Mouse (Mus musculus) left cerebral cortex, postnatal 10 days (tissue): ENCODE measurements around the gene Nek2. TPM values are rescaled to one million over a fixed set of nuclear protein-coding genes. Genes with fewer than 3 reads are reported as not detected.

Source experiments
- DNase-seq, 2 experiments: peaks; one replicate each; pipeline ENCODE4 v3.0.0; 2021 to 2022; ENCODE audit warnings: low spot score in 2 of 2, mixed read lengths in 1 of 2; ENCODE audit errors: extremely low spot score in 1 of 2
- intact Hi-C: fragments of 180-260 bp; cut with DNase I; formaldehyde crosslinking; loops from one replicate; pipeline ENCODE4 v1.15.1; 2025
- total RNA-seq, 2 experiments: library from RNA; stranded (reverse); gene quantifications; 2 replicates each; pipeline ENCODE4 v1.2.3; 2021

The Nek2 gene
- total RNA-seq: 1 to 10 TPM; 3.6 TPM

DNA sequence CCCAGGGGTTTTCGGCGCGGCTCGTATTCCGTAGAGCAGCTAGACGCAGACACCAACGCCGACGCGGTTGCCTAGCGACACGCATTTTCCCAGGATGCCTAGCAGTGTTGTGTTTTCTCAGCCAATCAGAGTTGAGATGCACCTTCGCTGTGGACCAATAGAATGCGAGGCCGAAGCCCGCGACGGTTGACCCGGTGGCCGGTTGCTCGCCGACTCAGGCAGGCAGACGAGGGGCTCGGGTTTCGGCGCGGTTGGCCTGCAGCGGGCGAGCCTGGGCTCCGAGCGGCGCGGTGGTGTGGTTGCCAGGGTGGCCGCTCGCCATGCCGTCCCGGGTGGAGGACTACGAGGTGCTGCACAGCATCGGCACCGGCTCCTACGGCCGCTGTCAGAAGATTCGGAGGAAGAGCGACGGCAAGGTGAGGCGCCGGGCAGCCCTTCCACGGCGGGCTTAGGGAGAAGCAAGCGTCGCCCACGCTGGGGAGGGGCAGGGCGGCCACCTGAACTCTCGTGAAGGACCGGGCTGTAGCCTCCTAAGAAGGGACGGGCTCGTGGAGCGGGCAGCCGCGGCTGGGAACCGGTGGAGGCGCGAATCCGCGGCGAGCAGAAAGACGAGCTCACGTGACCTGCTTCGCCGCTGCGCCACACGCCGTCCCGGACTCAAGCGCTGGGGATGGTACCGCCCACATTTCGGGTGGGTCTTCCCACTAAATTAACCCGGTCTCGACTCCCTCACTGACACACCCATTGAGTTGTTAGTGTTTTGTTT, at the start of gene Nek2:
Nek2 (plus strand) TSS at position 119 of the 766 bp plus-strand sequence.
- DNase-seq: peak; percentile 98
- intact Hi-C loops: no loop called here

DNA sequence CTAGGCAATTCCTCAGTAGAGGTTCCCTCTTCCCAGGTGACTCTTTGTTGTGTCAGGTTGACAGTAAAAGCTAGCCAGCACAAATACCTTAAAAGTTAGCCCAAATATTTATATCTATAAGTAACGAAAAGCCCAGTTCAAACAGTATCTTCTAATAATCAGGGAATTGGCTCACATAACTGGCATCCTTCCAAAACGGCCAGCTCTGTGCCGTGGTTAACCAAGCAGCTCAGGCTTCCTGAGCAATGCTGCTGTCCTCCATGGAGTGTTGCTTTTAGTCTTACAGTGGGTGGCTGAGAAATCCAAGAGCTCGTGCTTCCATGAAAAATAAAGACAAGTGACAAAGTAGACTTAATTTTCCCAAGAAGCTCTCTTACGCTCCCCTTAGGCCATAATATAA, 47.1 kb upstream of the Nek2 start:
- no peak for DNase-seq
- intact Hi-C loops: no loop called here

GRCm38 (mm10) chr1:191775116-191775515, 46.1 kb upstream of the Nek2 start:
- intact Hi-C loops: no loop called here
- DNase-seq: no peak

DNA sequence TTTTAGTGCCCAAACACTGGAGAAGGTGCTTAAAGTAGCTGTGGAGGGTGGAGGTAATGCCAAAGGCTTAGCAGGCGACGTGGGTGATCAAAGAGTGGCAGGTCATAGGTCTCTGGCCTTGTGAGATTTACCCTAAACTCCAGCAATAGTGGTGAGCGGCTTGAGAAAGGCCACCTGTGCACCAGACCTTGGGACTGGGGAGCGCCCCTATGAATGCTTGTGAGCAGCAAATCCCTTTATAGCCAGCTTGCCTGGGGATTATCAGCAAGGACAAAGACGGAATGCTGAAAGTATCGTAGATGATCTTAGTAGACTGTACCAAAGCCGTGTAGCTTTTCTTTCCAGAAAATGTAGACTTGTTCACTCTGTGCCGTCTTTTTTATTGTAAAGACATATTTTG, 43.7 kb upstream of the Nek2 start:
- intact Hi-C loops: no loop called here
- no peak for DNase-seq

GRCm38 (mm10) chr1:191780470-191780869, 40.8 kb upstream of the Nek2 start:
- DNase-seq: no peak
- intact Hi-C loops: no loop called here

DNA sequence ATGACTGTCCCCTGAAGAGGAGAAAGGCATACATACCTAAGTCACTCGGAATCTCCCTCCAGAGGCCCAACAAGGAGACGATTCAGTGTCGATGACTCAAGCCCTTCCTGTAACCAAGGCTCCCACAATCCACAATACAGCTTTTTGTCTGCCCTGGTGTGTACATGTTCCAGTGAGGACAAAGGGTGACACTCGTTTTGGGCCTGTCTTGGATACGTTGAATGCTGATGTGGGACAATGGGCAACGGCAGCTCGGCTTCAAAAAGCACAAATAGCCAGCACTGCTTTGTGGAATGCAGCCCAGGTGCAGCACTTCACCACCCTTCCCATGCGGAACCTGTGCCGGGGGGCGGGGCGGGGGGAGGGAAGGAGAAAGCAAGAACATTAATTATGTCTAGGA, 36.1 kb upstream of the Nek2 start:
- intact Hi-C loops: no loop called here
- no peak for DNase-seq

GRCm38 (mm10) chr1:191786255-191786654, 35.0 kb upstream of the Nek2 start:
- no peak for DNase-seq

DNA sequence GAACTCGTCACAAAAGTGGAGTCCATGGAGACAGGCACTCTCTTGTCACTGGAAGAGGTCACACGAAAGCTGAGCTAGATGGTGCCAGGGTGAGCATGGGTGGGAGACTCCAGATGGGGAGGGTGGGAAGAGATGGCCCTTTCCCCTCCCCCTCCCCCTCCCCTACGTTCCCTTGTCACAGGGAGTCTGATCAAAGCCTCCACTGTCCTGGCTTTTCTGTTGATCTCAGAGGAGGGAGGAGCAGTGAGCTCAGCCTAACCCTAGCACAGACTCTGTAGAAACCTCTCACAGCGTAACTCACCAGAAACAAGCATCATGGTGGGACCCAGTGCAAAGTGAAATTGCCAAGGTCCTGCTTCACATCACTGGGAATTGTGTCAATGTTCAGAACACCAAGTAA, 33.9 kb upstream of the Nek2 start:
- intact Hi-C loops: no loop called here
- no peak for DNase-seq

More at GRCm38 (mm10) chr1:191786255-191786654, 35.0 kb upstream of the Nek2 start:
- intact Hi-C loops: no loop called here

DNA sequence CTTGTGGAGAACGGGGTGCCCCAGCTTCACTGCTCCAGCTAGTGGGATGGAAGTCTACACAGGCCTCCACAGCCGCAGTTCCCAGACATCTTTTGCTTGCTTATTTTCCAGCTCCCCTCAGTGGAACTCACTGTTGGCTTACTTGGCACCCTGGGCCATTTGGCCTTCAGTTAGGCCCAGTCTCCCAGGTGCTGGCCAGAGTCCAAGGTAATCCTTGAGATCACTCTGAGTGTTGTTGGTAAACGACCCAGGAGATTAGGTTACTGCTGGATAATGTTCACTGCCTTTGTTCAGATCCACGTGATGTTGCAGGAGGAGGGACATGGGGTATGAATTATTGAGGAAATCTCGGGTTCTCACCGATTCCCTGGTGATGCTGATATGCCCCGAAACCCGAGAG, 28.3 kb upstream of the Nek2 start:
- intact Hi-C loops: no loop called here
- no peak for DNase-seq

- no peak for DNase-seq
- intact Hi-C loops: no loop called here
Measured at GRCm38 (mm10) chr1:191793888-191794532, 27.2 kb upstream of the Nek2 start.

- intact Hi-C loops: no loop called here
- DNase-seq: peak in 1 of 2 experiments; percentile 43
Measured at GRCm38 (mm10) chr1:191796238-191796896, 24.9 kb upstream of the Nek2 start.

- intact Hi-C loops: no loop called here
- DNase-seq: no peak
Measured at GRCm38 (mm10) chr1:191802093-191802819, 19.0 kb upstream of the Nek2 start.

DNA sequence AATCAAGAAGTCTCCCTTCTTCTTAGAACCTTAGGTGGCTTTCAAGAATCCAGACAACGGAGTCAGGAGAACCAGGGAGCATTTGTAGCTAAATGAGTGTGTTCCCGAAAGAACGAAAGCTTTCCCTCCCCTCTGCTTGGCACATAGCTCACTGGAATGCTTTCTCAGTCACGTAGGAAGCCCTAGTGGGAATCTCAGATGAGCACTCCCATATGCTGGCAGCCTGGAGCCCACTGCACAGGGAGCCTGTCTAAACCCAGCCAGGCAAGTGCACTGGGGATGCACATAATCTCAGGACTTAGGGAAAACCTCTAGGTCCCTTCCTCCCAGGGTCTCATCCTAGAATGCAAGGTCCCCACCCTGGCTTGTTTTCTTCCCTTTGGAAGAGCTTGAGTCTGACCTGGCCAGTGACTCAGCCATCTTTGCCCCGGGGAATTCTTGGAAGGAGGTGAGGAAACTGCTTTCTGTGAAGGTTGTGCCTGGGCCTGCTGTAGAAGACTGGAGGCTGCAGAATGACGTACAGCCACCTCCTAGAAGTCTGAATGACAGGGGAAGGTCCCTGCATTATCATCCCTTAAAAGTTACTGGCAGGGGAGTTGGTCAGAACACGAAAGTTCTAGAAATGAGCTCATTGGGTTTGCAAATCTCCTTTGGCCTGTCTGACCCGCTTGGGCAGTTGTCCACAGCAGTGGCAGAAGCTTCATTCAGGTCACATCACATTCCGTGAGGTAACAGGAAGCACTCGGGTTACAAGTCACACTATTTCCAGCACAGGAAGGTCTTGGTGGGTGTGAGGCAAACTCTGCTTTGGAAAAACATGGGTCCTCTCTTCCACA, 18.2 kb upstream of the Nek2 start:
- peak in 1 of 2 experiments; percentile 32 for DNase-seq
- intact Hi-C loops: no loop called here

GRCm38 (mm10) chr1:191804747-191805146, 16.5 kb upstream of the Nek2 start:
- no peak for DNase-seq
- intact Hi-C loops: no loop called here

DNA sequence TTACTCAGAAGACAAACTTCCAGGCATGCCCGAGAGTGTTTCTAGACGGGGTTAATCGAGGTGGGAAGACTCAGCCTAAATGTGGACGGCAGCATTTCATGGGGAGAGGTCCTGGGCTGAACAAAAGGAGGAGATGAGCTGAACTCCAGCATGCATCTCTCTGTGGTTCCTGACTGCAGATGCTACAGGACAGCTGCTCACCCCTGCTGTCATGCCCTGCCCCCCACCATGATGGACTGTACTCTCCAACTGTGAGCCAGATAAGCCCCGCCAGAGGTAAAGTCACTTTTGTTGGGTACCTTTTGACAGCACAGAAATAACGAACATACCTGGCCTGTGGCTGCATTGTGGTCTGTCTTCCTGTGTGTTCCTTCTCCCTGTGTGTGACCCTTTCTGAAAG, 15.5 kb upstream of the Nek2 start:
- intact Hi-C loops: no loop called here
- no peak for DNase-seq

GRCm38 (mm10) chr1:191806740-191807139, 14.5 kb upstream of the Nek2 start:
- intact Hi-C loops: no loop called here

DNA sequence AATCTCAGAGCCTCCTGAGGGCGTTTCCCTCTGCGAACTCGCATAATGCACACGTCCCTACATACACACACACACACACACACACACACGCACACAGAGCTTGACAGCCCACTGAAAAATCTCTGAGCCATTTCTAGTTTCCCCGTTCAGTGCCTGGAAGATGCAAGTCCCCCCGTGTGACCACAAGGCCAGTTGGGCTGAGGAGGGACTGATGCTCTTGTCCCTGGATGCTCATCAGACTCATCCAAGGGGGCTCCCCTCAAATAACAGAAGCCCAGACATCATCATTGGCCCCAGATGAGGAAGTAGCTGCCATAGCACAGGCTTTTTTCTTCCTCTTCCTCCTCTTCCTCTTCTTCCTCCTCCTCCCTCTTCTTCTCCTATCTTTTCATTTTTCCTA, 13.3 kb upstream of the Nek2 start:
- intact Hi-C loops: no loop called here
- DNase-seq: no peak

More at GRCm38 (mm10) chr1:191806740-191807139, 14.5 kb upstream of the Nek2 start:
- DNase-seq: no peak

DNA sequence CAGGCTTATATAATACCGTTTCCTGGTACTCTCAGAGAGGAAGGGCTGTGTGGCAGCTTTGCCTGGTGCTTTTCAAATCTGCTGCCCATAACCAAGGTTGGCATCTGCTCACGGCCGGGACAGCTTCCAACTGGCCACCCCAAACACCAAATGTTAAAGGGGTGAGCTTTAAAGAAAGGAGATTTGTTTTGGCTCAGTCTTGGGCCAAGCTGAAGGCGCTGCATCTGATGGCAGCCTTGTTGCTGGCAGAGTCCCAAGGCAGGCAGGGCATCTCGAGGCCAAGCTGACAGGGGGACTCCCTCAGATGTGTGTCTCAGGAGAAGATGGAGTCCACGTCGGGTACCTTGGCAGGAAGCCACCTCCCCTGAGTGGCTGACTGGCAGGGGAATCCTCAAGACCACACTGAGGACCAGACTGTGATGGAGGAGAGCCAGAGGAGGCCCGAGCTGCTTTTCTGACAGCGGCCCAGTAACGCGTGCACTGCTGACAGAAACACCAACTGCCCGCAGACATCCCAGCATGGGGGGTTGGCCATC, 12.5 kb upstream of the Nek2 start:
- DNase-seq: peak; percentile 75 to 76

More for the DNA sequence above, 12.5 kb upstream of the Nek2 start:
- intact Hi-C loops: no loop called here
